Mouse (Mus musculus): ENCODE measurements around the gene Tpbg. TPM values are rescaled to one million over a fixed set of nuclear protein-coding genes. Genes with fewer than 3 reads are reported as not detected.

Gene Tpbg
- total and polyA plus RNA-seq, 2 experiments from 2014 or later = 20.6 to 57.7 TPM

- DNase-seq (ENCODE audit: low spot score) (no peak), ATAC-seq (no peak)
- H3K4me1 ChIP-seq (ENCODE audit: insufficient read depth, low read length) = 0 out of 2 replicates have a peak, but pooled peaks cover 12% of the 10 kb centered on the region
- H3K4me2 ChIP-seq (ENCODE audit: low read depth, low read length) = peak overlapping the region; percentile 19; the same call in 1 of the 2 replicates
- WGBS = 61% methylated on average over 2 of the region's 2 CpGs
- H3K9ac ChIP-seq (replicated peaks; ENCODE audit: low read length) = no peak overlapping the region
- no peak overlapping the region for H3K4me3 ChIP-seq (ENCODE audit: low read length)
- no peaks in the 10 kb centered on the region for H3K9me3 ChIP-seq (ENCODE audit: low read length)
- no peaks in the 10 kb centered on the region for H3K27me3 ChIP-seq (ENCODE audit: insufficient read depth, low read length)
- no peaks in the 10 kb centered on the region for H3K36me3 ChIP-seq (ENCODE audit: insufficient read depth, low read length)
- no peak overlapping the region for H3K27ac ChIP-seq
- no peak for TF ChIP-seq CTCF (IDR thresholded peaks at IDR 0.05; ENCODE audit: low read depth)
Measured at GRCm38 (mm10) chr9:85846186-85846585, 4.0 kb downstream of the Tpbg start.

DNA sequence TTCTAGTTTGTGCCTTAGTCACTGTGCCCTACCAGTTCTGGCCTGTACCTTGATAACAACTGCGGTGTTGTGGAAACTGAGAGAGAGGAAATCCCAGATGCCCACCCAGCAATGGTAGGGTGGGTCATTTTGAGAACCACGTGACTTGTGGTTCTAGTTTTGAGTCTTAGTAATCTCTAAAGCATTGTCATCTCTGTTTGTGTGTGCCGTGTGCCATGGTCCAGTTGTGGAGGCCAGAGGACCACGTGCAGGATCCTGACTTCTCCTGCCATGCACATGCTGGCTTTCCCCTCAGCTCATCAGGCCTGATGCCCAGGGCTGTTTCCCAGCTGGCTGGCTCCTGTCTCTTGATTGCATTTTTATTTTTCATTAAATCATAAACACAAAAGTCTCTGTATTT is 12.6 kb downstream of the Tpbg start:
- Histone ChIP-seq H3K4me3 (ENCODE audit: low read length) (no peak overlapping the region), H3K9me3 (ENCODE audit: low read length) (no peaks in the 10 kb centered on the region), H3K27ac (no peak overlapping the region), H3K4me1 (ENCODE audit: insufficient read depth, low read length) (no peaks in the 10 kb centered on the region), H3K9ac (replicated peaks; ENCODE audit: low read length) (no peak overlapping the region), H3K36me3 (ENCODE audit: insufficient read depth, low read length) (no peaks in the 10 kb centered on the region), H3K27me3 (ENCODE audit: insufficient read depth, low read length) (no peaks in the 10 kb centered on the region), H3K4me2 (ENCODE audit: low read depth, low read length) (no peak overlapping the region)
- 81% methylated on average over 4 of the region's 4 CpGs for WGBS
- DNase-seq (ENCODE audit: low spot score) (no peak), ATAC-seq (no peak)
- TF ChIP-seq CTCF (IDR thresholded peaks at IDR 0.05; ENCODE audit: low read depth) = no peak

DNA sequence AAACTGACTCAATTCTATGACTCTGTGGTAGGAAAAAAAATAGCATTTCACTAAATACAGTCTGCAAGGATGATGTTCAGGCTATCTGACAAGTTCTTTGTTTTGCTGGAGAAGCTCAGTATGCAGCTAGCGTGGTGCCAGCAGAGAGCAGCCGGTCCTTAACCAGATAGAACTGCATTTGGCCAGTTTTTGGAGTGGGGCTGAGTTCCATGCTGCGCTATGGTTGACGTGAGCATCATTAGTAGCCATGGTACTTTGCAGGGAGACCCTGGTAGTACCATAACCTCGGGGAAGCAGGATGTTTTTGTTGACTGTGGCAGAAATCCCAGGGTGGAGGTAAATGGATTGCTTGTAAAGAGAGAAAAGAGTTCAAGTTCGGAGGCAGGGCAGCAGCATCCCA is 14.3 kb downstream of the Tpbg start:
- Histone ChIP-seq H3K27ac (no peak overlapping the region), H3K4me2 (ENCODE audit: low read depth, low read length) (no peak overlapping the region), H3K4me3 (ENCODE audit: low read length) (no peak overlapping the region), H3K27me3 (ENCODE audit: insufficient read depth, low read length) (no peaks in the 10 kb centered on the region), H3K9ac (replicated peaks; ENCODE audit: low read length) (no peak overlapping the region), H3K4me1 (ENCODE audit: insufficient read depth, low read length) (no peaks in the 10 kb centered on the region), H3K36me3 (ENCODE audit: insufficient read depth, low read length) (no peaks in the 10 kb centered on the region), H3K9me3 (ENCODE audit: low read length) (no peaks in the 10 kb centered on the region)
- WGBS = 50% methylated on average over 6 of the region's 6 CpGs
- peak; percentile 57 for DNase-seq (ENCODE audit: low spot score)
- no peak for TF ChIP-seq CTCF (IDR thresholded peaks at IDR 0.05; ENCODE audit: low read depth)
- peak; percentile 85 for ATAC-seq

- no peak overlapping the region for H3K27ac ChIP-seq
- DNase-seq (ENCODE audit: low spot score) (no peak), ATAC-seq (no peak)
- H3K4me3 ChIP-seq (ENCODE audit: low read length) = no peak overlapping the region
- H3K9ac ChIP-seq (replicated peaks; ENCODE audit: low read length) = no peak overlapping the region
- no peak for TF ChIP-seq CTCF (IDR thresholded peaks at IDR 0.05; ENCODE audit: low read depth)
- 50% methylated on average over 4 of the region's 4 CpGs for WGBS
- H3K36me3 ChIP-seq (ENCODE audit: insufficient read depth, low read length) = no peaks in the 10 kb centered on the region
- no peaks in the 10 kb centered on the region for H3K9me3 ChIP-seq (ENCODE audit: low read length)
- H3K4me2 ChIP-seq (ENCODE audit: low read depth, low read length) = no peak overlapping the region
- no peaks in the 10 kb centered on the region for H3K4me1 ChIP-seq (ENCODE audit: insufficient read depth, low read length)
- H3K27me3 ChIP-seq (ENCODE audit: insufficient read depth, low read length) = no peaks in the 10 kb centered on the region
Measured at GRCm38 (mm10) chr9:85861065-85861464, 18.9 kb downstream of the Tpbg start.

DNA sequence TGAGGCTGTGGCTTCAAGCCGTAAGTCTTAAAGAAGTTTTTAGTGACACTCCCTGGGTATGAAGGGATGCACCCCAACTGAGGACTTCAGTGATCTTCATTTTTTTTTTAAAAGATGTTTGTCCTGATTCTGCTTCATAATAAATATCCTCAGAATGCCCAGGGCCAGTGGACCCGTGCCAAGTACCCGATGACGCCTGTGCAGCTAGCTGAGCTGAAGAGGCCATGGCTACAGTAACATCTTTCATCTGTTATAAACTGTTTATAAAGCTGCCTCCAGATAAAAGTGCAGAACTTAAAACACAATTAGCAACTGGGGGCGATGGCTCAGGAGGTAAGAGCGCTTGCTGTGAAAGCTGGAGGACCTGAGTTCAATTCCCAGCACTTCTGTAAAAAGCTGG is 20.4 kb downstream of the Tpbg start:
- 70% methylated on average over 6 of the region's 6 CpGs for WGBS
- TF ChIP-seq CTCF (IDR thresholded peaks at IDR 0.05; ENCODE audit: low read depth) = no peak
- Histone ChIP-seq H3K9me3 (ENCODE audit: low read length) (no peaks in the 10 kb centered on the region), H3K27ac (no peak overlapping the region), H3K4me1 (ENCODE audit: insufficient read depth, low read length) (no peaks in the 10 kb centered on the region), H3K4me3 (ENCODE audit: low read length) (no peak overlapping the region), H3K9ac (replicated peaks; ENCODE audit: low read length) (no peak overlapping the region), H3K36me3 (ENCODE audit: insufficient read depth, low read length) (no peaks in the 10 kb centered on the region), H3K4me2 (ENCODE audit: low read depth, low read length) (no peak overlapping the region), H3K27me3 (ENCODE audit: insufficient read depth, low read length) (no peaks in the 10 kb centered on the region)
- DNase-seq (ENCODE audit: low spot score) (no peak), ATAC-seq (no peak)

DNA sequence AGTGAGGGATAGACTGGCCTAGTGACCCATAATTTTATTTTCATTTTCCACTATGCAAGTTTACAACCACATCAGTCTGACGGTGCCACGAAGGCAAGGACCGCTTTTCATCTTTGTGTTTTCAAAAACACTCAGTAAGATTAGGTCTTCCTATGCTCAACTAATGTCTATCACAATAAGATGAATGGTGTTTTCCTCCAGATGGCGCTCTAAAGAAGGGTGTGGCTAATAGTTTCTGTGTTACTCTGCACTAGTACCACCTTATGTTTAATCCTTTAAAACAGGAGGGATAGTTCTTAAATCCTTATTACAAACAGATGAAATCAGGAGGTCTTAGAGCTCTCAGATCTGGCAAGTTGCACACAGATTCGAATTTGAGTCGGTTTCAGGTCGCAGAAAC is 30.7 kb downstream of the Tpbg start:
- H3K27ac ChIP-seq = no peak overlapping the region
- H3K4me2 ChIP-seq (ENCODE audit: low read depth, low read length) = no peak overlapping the region
- WGBS = 85% methylated on average over 7 of the region's 7 CpGs
- H3K36me3 ChIP-seq (ENCODE audit: insufficient read depth, low read length) = no peaks in the 10 kb centered on the region
- H3K27me3 ChIP-seq (ENCODE audit: insufficient read depth, low read length) = no peaks in the 10 kb centered on the region
- no peaks in the 10 kb centered on the region for H3K9me3 ChIP-seq (ENCODE audit: low read length)
- H3K9ac ChIP-seq (replicated peaks; ENCODE audit: low read length) = no peak overlapping the region
- no peak for TF ChIP-seq CTCF (IDR thresholded peaks at IDR 0.05; ENCODE audit: low read depth)
- ATAC-seq (no peak), DNase-seq (ENCODE audit: low spot score) (no peak)
- no peaks in the 10 kb centered on the region for H3K4me1 ChIP-seq (ENCODE audit: insufficient read depth, low read length)
- H3K4me3 ChIP-seq (ENCODE audit: low read length) = no peak overlapping the region

- no peaks in the 10 kb centered on the region for H3K4me1 ChIP-seq (ENCODE audit: insufficient read depth, low read length)
- H3K27me3 ChIP-seq (ENCODE audit: insufficient read depth, low read length) = no peaks in the 10 kb centered on the region
- no peak overlapping the region for H3K4me3 ChIP-seq (ENCODE audit: low read length)
- no peak overlapping the region for H3K9ac ChIP-seq (replicated peaks; ENCODE audit: low read length)
- ATAC-seq (no peak), DNase-seq (ENCODE audit: low spot score) (no peak)
- H3K9me3 ChIP-seq (ENCODE audit: low read length) = no peaks in the 10 kb centered on the region
- no peak for TF ChIP-seq CTCF (IDR thresholded peaks at IDR 0.05; ENCODE audit: low read depth)
- H3K36me3 ChIP-seq (ENCODE audit: insufficient read depth, low read length) = no peaks in the 10 kb centered on the region
- no peak overlapping the region for H3K27ac ChIP-seq
- WGBS = 68% methylated on average over 5 of the region's 5 CpGs
- H3K4me2 ChIP-seq (ENCODE audit: low read depth, low read length) = no peak overlapping the region
Measured at GRCm38 (mm10) chr9:85893681-85894080, 51.5 kb downstream of the Tpbg start.

Other genes starting within 250 kb of the Tpbg start
- gene Ibtk, start 93.0 kb upstream of the Tpbg start, total RNA-seq (2014; rRNA removed) = 19.6 and 23.4 TPM in 2 replicates
- gene Ibtk, start 93.0 kb upstream of the Tpbg start, polyA plus RNA-seq (2015; fragmentation: Nextera tagmentation; extraction: Ambion mirVana) = 17.1 and 18.0 TPM in 2 replicates